Mouse (Mus musculus): ENCODE measurements at regions not wholly inside any gene's neighbourhood (a gene's known extent, or its start where the extent isn't known, plus 50 kb on each side); places are given as distances from the start of the nearest gene placed in this dataset.
"Not testable (repeated sequence)": the region's sequence is repeated elsewhere in the genome, so short reads cannot be mapped to it uniquely, and the experiment has no call there.

- no peak for DNase-seq
Measured at GRCm38 (mm10) chr13:20039590-20039989, 50.8 kb upstream of the Elmo1 start.

DNA sequence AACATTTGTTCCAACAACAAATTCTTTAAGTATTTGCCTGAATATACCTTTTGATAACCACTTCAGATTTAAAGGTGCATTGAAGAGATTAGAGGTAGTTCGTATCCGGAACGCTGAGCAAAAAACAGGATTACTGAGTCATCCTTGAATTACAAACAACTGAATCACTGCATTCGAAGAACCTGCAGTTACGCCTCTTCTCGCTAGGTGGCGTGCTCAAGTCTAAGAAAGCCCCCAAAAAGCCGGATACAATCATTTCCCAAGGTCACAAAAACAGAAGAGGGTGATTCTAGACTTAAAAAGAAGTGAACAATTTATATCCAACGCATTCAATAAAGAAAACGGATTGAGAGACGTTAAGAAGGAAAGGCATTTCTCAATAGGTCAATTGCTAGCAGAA lies 51.9 kb upstream of the Elmo1 start:
- DNase-seq: peak; percentile 33 to 41

- DNase-seq: no peak
Measured at GRCm38 (mm10) chr13:20037436-20037835, 53.0 kb upstream of the Elmo1 start.

GRCm38 (mm10) chr13:20033937-20034735 lies 56.3 kb upstream of the Elmo1 start:
- DNase-seq: no peak

DNA sequence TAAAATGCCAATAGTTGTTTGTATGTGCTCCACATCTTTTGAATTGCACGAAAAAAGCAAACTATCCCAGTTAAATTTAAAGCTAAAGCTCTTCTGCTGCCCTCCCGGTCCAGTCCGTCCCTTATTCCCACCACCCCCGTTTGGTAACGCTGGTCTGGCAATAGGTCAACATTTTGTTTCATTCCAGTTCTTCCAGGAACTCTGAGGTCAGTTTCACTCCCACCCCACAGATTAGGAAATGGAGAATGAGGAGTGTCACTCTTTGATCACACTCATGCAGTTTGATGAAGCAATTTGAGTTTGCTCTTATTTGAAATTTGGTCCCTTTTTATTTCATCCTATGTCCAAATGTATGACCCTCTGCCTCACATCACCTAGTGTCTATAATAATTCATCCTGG lies 58.7 kb upstream of the Elmo1 start:
- DNase-seq: no peak

- DNase-seq: no peak
Measured at GRCm38 (mm10) chr13:20031082-20031481, 59.3 kb upstream of the Elmo1 start.

DNA sequence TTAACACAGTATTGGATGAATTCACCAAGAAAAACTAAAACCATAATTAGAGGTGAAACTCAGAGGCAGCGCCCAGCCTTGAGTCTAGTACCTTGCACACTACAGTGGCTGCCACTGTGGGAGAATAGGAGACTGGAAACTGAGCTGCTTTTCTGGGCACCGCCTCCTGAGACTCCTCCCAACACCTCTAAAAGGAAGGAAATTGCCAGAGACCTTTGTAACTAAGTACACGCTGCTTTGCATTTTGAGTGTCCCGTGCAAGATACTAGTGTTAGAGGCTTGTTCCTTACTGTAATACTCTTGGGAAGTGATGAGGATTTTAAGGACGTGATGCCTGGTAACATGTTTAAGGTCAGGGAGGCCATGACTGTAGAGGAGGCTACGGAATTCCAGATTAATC lies 63.8 kb upstream of the Elmo1 start:
- DNase-seq: no peak

DNA sequence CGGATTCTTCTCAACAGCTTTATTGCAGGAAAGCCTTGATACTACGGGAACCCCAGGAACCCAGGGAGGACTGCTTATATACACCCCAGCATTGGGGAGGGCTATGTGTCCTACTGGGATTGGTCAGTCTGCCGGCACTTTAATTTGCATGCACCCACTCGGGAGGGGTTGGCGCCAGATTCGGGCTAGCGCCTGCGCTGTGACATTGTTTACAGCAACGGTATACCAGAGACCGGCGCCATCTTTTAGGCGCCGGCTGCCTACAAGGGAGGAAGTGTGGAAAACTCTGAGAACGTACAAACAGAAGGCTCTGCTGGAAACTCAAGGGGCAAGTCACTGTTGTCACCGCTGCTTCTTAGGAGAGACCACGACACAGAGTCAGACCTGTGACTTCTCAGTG lies 73.9 kb upstream of the Elmo1 start:
- not testable (repeated sequence) for DNase-seq

- DNase-seq: peak; percentile 52 to 64
Measured at GRCm38 (mm10) chr13:20012621-20013020, 77.8 kb upstream of the Elmo1 start.

GRCm38 (mm10) chr13:20009164-20009563 lies 81.2 kb upstream of the Elmo1 start:
- DNase-seq: no peak

- DNase-seq: no peak
Measured at GRCm38 (mm10) chr13:20007561-20007960, 82.8 kb upstream of the Elmo1 start.

- no peak for DNase-seq
Measured at GRCm38 (mm10) chr13:19997606-19998005, 92.8 kb upstream of the Elmo1 start.

GRCm38 (mm10) chr13:19975621-19976020 lies 114.8 kb upstream of the Elmo1 start:
- DNase-seq: no peak

DNA sequence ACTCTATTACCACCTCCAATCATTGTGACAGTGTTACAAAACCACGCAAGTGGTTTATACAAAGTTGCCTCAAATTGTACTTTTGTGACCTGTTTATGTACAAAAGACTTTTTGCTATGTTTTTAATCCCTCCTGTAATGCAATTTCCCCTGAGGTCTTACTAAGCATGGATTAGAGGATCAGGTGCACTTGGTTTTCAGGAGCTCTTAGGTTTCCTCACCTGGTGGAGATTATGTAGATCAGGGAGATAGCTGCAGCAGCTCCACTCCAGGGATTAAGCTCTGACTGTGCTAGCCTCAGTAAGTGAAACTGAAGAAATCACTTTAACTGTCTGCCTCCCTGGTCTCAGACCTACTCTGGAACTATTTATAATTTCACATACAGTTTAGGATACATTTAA lies 123.8 kb upstream of the Elmo1 start:
- DNase-seq: no peak

GRCm38 (mm10) chr13:19963031-19963430 lies 127.4 kb upstream of the Elmo1 start:
- DNase-seq: no peak

DNA sequence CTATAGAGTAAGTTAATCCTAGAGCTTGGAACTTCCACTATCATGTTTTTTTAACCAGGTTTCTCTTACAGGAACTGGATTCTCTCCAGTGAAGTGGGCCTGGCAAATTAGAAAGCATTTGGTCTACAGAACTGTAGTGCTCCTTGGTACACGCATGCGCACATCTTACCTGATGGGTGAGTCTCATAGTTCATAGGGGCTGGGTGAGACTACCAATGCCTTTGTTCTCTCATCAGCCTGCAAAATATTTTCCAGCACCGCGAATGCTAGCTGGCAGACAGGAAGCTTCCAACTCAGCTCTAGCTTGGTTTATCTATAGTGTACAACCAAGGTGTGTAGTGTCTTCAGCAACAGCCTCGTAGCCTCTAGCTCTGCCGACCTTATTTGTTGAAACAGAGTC lies 104.7 kb upstream of the Gpr141 start:
- DNase-seq: no peak

DNA sequence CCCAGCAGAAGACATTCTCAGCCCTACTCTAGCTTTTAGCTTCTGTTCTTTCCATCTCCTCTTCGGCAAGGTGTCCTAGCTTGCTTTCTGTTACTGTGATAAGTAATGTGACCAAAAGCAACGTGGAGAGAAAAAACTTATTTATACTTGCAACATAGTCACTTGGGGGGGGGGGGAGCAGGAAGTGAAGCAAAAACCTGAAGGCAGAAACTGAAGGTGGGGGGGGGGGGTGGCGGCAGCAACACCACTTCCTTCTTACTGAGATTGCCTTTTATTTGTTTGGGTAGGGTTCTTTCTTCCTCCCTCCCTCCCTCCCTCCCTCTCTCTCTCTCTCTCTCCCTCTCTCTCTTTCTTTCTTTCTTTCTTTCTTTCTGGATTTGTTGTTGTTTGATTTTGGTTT lies 103.8 kb upstream of the Gpr141 start:
- DNase-seq: no peak

DNA sequence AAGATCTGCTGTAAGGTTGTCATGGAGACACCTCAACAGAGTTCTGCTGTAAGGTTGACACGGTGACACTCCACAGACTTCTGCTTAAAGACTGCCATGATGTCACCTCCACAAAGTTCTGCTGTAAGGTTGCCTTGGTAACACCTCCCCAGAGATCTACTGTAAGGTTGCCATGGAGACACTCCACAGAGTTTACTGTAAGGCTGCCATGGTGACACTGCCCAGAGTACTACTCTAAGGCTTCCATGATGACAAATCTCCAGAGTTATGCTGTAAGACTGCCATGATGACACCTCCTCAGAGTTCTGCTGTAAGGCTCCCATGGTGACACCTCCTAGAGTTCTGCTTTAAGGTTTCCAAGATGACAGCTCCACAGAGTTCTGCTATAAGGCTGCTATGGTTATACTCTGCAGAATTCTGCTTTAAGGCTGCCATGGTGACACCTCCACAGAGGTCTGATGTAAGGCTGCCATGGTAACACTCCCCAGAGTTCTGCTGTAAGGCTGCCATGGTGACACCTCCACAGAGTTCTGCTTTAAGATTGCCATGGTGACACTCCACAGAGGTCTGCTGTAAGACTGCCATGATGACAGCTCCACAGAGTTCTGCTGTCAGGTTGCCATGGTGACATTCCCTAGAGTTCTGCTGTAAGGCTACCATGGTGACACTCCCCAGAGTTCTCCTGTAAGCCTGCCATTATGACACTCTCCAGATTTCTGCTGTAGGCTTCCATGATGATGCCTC lies 97.2 kb upstream of the Gpr141 start:
- DNase-seq: no peak

DNA sequence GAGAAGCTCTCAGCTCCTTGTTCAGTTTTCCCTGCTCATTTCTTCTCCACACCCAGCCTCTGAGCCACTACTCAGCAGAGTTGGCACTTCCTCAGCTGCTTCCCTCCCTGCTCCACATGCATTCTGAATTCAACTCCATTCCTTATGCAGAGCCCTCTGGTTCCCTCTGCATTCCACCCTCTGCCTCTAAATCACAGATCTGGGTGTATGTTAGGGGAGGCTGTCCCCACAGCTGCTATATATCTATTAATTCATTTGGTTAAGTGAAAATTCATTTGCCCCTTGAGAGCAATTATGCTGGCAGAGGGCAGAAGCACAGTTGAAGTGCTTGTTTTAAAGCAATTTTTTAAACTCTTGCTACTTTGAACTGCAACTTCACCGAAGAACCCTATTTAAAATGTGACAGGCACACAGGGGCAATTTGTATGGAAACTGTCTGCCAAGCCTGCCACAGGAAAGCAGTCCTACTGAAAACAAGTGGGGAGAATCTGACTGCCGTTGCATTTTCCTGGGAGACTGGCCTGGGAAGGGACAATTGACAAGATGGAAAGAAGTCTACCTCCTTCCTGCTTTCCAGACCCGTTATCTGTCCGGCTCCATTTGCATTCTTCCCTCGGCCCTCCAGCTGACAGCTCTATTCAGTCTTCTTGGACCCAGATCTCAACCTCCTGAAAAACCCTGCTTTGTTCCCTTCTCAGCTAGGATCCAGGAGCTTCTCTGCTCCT lies 88.0 kb upstream of the Gpr141 start:
- DNase-seq: no peak

DNA sequence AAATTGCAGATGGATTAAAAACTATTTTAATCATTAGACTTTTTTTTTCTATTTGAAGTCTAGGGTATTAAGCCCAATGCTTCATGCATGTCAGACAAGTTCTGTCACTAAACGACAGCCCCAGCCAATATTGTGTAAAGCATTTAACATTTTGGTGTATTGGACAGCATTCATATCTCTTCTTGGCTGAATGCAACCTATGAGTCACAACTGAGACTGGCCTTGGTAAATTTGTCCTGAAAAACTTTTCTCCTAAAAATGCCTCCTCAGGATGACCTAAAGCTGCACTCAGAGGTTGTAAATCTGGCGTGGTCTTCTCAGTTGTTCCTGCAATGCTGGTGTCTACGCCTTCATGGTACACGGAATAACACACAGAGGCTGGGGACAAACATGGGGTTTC lies 78.7 kb upstream of the Gpr141 start:
- DNase-seq: peak; percentile 23 to 31

DNA sequence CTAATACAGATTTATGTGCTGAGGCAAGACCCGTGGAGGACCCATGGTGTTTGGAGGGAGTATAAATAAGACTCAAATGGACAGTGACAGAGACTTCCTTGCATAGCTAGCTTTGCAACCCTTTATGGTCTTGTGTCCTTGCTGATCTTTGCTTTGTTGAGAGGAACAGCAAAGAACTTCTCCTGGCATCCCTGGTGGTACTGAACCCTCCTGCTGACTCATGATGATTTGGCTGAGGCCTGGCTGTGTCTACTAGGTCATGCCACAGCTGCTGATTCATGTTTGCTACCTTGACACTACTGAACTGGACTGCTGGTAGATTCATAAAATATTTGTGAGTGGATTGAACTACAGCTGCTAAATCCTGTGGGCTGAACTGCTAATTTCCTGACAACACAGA lies 73.1 kb upstream of the Gpr141 start:
- peak; percentile 60 to 64 for DNase-seq

GRCm38 (mm10) chr13:19888983-19889773 lies 65.1 kb upstream of the Gpr141 start:
- DNase-seq: no peak
